Mouse (Mus musculus): Measurements from ENCODE around the gene Catip.

Catip gene

GRCm38 (mm10) chr1:74343161-74343560 lies 18.7 kb upstream of the Catip start:
- no peak for DNase-seq (ENCODE audit: low spot score in 2 of 2)

GRCm38 (mm10) chr1:74344163-74344916 lies 17.6 kb upstream of the Catip start:
- DNase-seq (ENCODE audit: low spot score in 2 of 2) = no peak

GRCm38 (mm10) chr1:74351185-74351769 lies 10.6 kb upstream of the Catip start:
- no peak for DNase-seq (ENCODE audit: low spot score in 2 of 2)

GRCm38 (mm10) chr1:74352532-74353096 lies 9.3 kb upstream of the Catip start:
- no peak for DNase-seq (ENCODE audit: low spot score in 2 of 2)

GRCm38 (mm10) chr1:74353453-74354229 lies 8.3 kb upstream of the Catip start:
- DNase-seq (ENCODE audit: low spot score in 2 of 2) = no peak

GRCm38 (mm10) chr1:74357531-74357930 lies 4.4 kb upstream of the Catip start:
- DNase-seq (ENCODE audit: low spot score in 2 of 2) = no peak

GRCm38 (mm10) chr1:74359952-74360517 lies 1.9 kb upstream of the Catip start:
- no peak for DNase-seq (ENCODE audit: low spot score in 2 of 2)

- no peak for DNase-seq (ENCODE audit: low spot score in 2 of 2)
Observed at GRCm38 (mm10) chr1:74362325-74363229, 669 bp downstream of the Catip start.

- DNase-seq (ENCODE audit: low spot score in 2 of 2) = no peak
Observed at GRCm38 (mm10) chr1:74363437-74363836, 1.5 kb downstream of the Catip start.

- no peak for DNase-seq (ENCODE audit: low spot score in 2 of 2)
Observed at GRCm38 (mm10) chr1:74364270-74364669, 2.4 kb downstream of the Catip start.

GRCm38 (mm10) chr1:74367886-74368645 lies 6.2 kb downstream of the Catip start:
- peak in 1 of 2 experiments; percentile 28 for DNase-seq (ENCODE audit: low spot score in 2 of 2)

GRCm38 (mm10) chr1:74370040-74370439 lies 8.1 kb downstream of the Catip start:
- DNase-seq (ENCODE audit: low spot score in 2 of 2) = no peak

- no peak for DNase-seq (ENCODE audit: low spot score in 2 of 2)
Observed at GRCm38 (mm10) chr1:74373372-74373771, 11.5 kb downstream of the Catip start.

GRCm38 (mm10) chr1:74374980-74375379 lies 13.1 kb downstream of the Catip start, which contains the start of gene Slc11a1:
Slc11a1 (plus strand) TSS chr1:74375195.
- no peak for DNase-seq (ENCODE audit: low spot score in 2 of 2)

GRCm38 (mm10) chr1:74375561-74375960 lies 13.7 kb downstream of the Catip start:
- DNase-seq (ENCODE audit: low spot score in 2 of 2) = no peak

GRCm38 (mm10) chr1:74376396-74376795 lies 14.5 kb downstream of the Catip start:
- DNase-seq (ENCODE audit: low spot score in 2 of 2) = no peak

GRCm38 (mm10) chr1:74379058-74379504 lies 17.2 kb downstream of the Catip start:
- DNase-seq (ENCODE audit: low spot score in 2 of 2) = no peak

GRCm38 (mm10) chr1:74380484-74380883 lies 18.6 kb downstream of the Catip start:
- DNase-seq (ENCODE audit: low spot score in 2 of 2) = no peak

- DNase-seq (ENCODE audit: low spot score in 2 of 2) = no peak
Observed at GRCm38 (mm10) chr1:74381588-74382021, 19.7 kb downstream of the Catip start.

GRCm38 (mm10) chr1:74383385-74383784 lies 21.5 kb downstream of the Catip start:
- no peak for DNase-seq (ENCODE audit: low spot score in 2 of 2)

Measured in frontal cortex, postnatal 14 days (tissue).